Mouse (Mus musculus) CD8-positive naive resting alpha-beta T cell, adult 2 months (primary cell): ENCODE results near the gene Bach2.

ENCODE experiments used
- DNase-seq, 2 experiments: peaks; one replicate each; pipeline ENCODE4 v3.0.0; 2022; ENCODE audit warnings: low read depth in 2 of 2, low spot score in 2 of 2

The Bach2 gene

GRCm38 (mm10) chr4:32223563-32223962 lies 15.0 kb upstream of the Bach2 start:
- no peak for DNase-seq

- DNase-seq: no peak
Observed at GRCm38 (mm10) chr4:32225191-32225590, 13.4 kb upstream of the Bach2 start.

GRCm38 (mm10) chr4:32227970-32228557 lies 10.5 kb upstream of the Bach2 start:
- no peak for DNase-seq

GRCm38 (mm10) chr4:32229266-32229665 lies 9.3 kb upstream of the Bach2 start:
- DNase-seq: no peak

GRCm38 (mm10) chr4:32231258-32232055 lies 7.1 kb upstream of the Bach2 start:
- DNase-seq: no peak

GRCm38 (mm10) chr4:32235920-32236705 lies 2.5 kb upstream of the Bach2 start:
- DNase-seq: no peak

- DNase-seq: peak; percentile 74
Observed at GRCm38 (mm10) chr4:32238921-32239748, 531 bp downstream of the Bach2 start.

GRCm38 (mm10) chr4:32239749-32240131 lies 1.1 kb downstream of the Bach2 start:
- DNase-seq: peak; percentile 78

- DNase-seq: no peak
Observed at GRCm38 (mm10) chr4:32240457-32241030, 1.9 kb downstream of the Bach2 start.

GRCm38 (mm10) chr4:32241351-32241980 lies 2.9 kb downstream of the Bach2 start:
- no peak for DNase-seq

GRCm38 (mm10) chr4:32242122-32242615 lies 3.6 kb downstream of the Bach2 start:
- no peak for DNase-seq

GRCm38 (mm10) chr4:32243458-32243857 lies 4.9 kb downstream of the Bach2 start:
- DNase-seq: no peak

- no peak for DNase-seq
Observed at GRCm38 (mm10) chr4:32244092-32244745, 5.6 kb downstream of the Bach2 start.

GRCm38 (mm10) chr4:32245586-32245985 lies 7.0 kb downstream of the Bach2 start:
- no peak for DNase-seq

- no peak for DNase-seq
Observed at GRCm38 (mm10) chr4:32246020-32246419, 7.4 kb downstream of the Bach2 start.

- no peak for DNase-seq
Observed at GRCm38 (mm10) chr4:32246801-32247200, 8.2 kb downstream of the Bach2 start.

GRCm38 (mm10) chr4:32247463-32248113 lies 9.0 kb downstream of the Bach2 start:
- DNase-seq: no peak

- DNase-seq: peak; percentile 94 to 97
Observed at GRCm38 (mm10) chr4:32248236-32248635, 9.6 kb downstream of the Bach2 start.

- peak in 1 of 2 experiments; percentile 54 for DNase-seq
Observed at GRCm38 (mm10) chr4:32248990-32249393, 10.4 kb downstream of the Bach2 start.
